Mouse (Mus musculus) cerebellum, adult 2 months (tissue): ENCODE results near the gene Smoc1.

Source experiments
- CTCF ChIP-seq: fragments of 200-500 bp; IDR thresholded peaks from 2 replicates; pipeline ENCODE4 v1.5.1; 2011; ENCODE audit warnings: low read depth, mild to moderate bottlenecking, control low read depth, low read length, moderate library complexity, borderline replicate concordance; ENCODE audit not compliant: insufficient read depth
- POLR2A ChIP-seq: fragments of 200-500 bp; IDR thresholded peaks from 2 replicates; pipeline ENCODE4 v1.6.1; 2011; ENCODE audit warnings: low read length, control low read depth, borderline replicate concordance; ENCODE audit not compliant: insufficient read depth

DNA sequence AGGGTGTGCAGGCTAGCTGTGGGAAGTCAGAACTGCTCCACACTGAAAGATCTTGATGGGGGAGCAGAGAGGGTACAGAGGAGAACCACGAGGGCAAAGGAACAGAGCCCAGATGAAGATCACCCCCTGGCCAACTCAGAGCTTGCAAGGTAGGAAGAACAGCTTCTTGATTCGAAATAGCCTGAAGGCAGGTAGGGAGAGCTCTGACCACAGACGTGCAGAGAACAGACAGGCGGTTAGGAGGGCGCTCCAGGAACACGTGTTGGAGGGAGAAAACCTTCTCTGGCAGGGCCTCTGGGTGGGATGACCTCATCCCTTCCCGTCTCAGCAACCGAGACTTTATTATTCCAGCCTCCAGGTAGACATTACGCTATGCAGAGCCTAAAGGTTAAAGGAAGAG, 148.6 kb downstream of the Smoc1 start:
- TF ChIP-seq CTCF (no peak), POLR2A (no peak)
